Mouse (Mus musculus): Measurements from ENCODE around the gene Gm10639.
"Not testable (repeated sequence)": the region's sequence is repeated elsewhere in the genome, so short reads cannot be mapped to it uniquely, and the experiment has no call there.

The Gm10639 gene

DNA sequence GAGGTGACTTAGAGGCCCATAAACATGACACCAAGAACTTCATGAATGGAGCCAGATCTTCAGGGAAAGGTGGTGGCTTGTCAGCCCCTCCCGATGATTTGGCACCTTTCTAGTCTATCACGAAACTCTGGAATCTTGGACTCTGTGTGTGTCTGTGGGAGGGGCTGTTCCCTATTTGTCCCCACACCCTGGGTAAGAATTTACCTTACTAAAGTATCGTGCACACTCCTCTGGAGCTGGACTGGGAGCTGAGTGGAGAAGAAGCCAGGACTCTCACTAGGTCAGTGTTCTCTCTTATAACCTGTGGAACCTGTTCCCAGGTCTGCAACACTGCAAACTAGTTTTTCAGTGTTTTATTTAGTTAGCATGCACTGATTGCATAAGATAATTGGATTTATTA, at the start of gene Gm10639:
Gene Gm10639, plus strand, starts transcription at position 201 of the 400 bp plus-strand sequence.
- DNase-seq = not testable (repeated sequence)

DNA sequence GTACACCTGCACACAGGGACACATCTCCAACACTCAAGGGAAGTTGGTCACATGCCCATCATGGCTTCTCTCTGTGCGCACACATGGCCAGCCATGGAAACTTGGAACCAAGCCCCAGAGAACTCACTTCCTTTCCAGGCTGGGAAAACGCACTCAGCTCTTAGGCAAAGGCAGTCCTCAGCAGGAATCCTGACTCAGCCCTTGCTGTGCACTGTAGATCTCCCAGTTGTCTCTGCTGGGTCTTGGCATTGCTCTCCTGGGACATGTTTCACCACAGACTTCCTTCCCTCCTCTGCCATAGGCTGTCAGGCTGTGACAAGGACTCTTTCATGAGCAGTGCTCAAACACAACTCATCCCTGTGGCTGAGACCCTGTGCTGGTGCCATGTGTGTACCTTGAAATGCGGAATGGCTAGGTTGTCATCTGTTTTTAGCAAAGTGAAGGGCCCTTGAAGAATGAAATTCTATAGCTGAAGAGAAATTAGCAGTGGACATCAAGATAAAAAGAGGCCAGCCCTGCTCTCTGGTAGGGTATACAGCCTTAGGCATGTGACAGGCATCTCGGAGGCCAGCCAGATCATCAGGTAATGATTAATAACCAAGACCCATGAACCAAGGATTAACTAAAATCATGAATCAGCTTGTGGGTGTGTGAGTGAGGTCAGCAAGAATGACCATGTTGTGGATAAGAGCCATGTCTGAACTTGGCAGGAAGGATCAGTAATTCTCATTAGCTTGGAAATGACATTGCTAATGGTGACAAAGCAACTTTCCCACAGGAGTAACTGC, 33.8 kb upstream of the Gm10639 start:
- not testable (repeated sequence) for DNase-seq

- not testable (repeated sequence) for DNase-seq
Measured at GRCm38 (mm10) chr9:78256914-78257313, 32.8 kb upstream of the Gm10639 start, which contains the start of gene Gm3776. Gene Gm3776, plus strand, starts transcription at chr9:78257129.

- DNase-seq = peak; percentile 66
Measured at GRCm38 (mm10) chr9:78259688-78260087, 30.0 kb upstream of the Gm10639 start.

GRCm38 (mm10) chr9:78270945-78271344, 18.8 kb upstream of the Gm10639 start:
- not testable (repeated sequence) for DNase-seq

- not testable (repeated sequence) for DNase-seq
Measured at GRCm38 (mm10) chr9:78282002-78282711, 7.6 kb upstream of the Gm10639 start.

- not testable (repeated sequence) for DNase-seq
Measured at GRCm38 (mm10) chr9:78289063-78289462, 660 bp upstream of the Gm10639 start.

DNA sequence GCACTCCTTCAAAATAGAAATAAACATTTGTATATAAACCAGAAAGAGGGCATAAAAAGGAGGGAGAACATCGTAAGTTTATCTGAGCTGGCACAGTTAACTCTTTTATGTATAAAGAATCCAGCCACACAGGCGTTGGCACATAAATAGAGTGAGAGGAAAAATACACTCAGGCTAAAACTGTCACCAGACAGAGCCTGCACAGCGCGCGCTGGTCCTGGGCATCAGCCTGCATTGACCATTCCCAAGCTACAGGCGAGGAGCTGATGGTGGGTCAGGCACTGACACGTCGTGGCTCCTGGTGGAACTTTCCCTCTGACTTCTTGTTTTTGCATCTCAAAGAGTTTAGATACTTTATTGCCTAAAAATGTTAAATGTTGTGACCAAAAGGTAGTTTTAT, 2.7 kb downstream of the Gm10639 start:
- DNase-seq = not testable (repeated sequence)

GRCm38 (mm10) chr9:78293683-78294082, 4.0 kb downstream of the Gm10639 start:
- DNase-seq = not testable (repeated sequence)

GRCm38 (mm10) chr9:78294781-78295180, 5.1 kb downstream of the Gm10639 start:
- not testable (repeated sequence) for DNase-seq

- peak; percentile 62 for DNase-seq
Measured at GRCm38 (mm10) chr9:78296089-78296488, 6.4 kb downstream of the Gm10639 start.

DNA sequence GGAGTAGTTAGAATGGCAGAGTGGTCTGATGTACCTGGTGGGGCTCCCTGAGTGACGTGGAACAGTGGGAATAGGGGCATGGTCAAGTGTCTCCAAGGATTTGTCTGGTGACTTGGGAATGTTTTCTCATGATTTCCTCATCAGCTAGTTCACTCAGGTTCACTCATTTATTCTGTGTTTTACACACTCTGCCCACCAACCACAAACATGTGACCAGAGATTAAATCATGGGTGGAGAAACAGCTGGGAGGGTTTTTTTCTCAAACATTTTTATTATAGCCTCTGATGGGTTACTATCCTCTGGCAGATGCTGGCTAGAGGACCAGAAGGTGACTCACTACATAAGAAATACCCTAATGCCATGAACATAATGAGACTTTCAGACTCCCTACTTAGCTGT, 8.5 kb downstream of the Gm10639 start:
- no peak for DNase-seq

- DNase-seq = not testable (repeated sequence)
Measured at GRCm38 (mm10) chr9:78299143-78299542, 9.4 kb downstream of the Gm10639 start.

DNA sequence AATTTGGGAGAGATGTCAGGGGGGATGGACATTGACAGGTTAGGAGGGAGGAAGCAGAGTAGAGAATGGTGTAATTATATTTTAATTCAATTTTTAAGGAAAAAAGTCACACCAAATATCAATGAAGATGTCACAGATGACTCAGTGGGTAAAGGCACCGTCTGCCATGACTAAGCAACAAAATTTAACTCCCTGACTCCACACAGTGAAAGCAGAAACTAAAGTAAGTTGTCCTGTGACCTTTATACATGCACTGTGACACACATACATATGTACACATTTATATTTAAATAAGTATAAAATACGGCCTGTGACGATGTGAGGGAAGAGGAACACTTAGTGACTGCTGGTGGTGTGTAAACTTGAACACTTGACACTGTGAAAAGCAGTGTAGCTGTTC, 18.4 kb downstream of the Gm10639 start:
- not testable (repeated sequence) for DNase-seq

DNA sequence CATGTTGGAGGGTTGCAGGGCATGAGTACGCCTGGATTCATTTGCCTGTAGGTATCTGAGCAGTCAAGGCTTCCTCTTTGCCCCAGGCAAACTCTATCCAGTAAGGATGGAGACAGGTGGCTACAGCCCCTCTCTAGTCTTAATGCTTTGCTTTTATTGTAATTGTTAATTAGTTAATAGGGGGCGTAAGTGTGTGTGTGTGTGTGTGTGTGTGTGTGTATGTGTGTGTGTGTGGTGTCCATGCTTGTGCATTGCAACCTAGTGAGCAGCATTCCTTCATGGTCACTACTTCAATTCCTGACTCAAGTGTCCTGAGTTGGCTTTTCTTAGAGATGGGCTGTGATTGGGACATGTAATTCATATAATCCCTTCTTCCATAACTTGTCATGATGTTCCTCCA, 25.0 kb downstream of the Gm10639 start, which contains the start of gene Omt2a:
Gene Omt2a, minus strand, starts transcription at position 101 of the 400 bp plus-strand sequence.
- no peak for DNase-seq

DNA sequence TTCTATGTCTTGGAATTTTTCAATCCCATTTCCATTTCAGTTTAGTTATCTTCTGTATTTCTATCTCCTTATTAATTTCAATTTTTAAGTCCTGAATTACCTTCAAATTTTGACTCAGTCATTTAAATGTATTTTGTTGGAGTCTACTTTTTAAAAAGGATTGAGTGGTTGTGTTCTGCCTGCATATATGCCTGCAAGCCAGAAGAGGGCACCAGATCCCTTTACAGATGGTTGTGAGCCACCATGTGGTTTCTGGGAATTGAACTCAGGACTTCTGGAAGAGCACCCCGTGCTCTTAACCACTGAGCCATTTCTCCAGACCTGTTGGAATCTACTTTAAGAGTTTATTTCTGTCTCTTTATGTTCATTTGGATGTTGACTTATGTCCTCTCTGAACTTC, 29.8 kb downstream of the Gm10639 start:
- DNase-seq = peak; percentile 11

DNA sequence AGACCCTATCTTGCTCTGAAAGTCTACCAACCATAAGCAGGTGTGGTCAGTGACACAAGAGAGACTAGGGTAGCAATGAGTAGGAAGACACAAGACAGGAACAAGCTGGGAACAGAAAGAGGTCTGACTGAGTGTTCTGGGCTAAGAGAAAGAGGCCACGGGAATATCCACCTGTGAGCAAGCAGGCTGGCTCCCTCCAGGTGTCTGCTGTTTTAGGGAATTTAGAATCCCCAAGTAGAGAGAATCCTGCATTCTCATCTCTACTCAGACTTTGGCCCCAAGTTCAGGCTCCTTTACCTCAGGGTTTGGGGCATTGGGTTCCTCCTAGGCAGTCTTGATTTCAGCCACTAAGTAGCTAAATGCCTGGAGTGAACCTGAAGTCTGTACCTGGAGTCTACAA, 37.6 kb downstream of the Gm10639 start, which contains the start of gene Omt2b:
Gene Omt2b, plus strand, starts transcription at position 301 of the 400 bp plus-strand sequence.
- DNase-seq = not testable (repeated sequence)

DNA sequence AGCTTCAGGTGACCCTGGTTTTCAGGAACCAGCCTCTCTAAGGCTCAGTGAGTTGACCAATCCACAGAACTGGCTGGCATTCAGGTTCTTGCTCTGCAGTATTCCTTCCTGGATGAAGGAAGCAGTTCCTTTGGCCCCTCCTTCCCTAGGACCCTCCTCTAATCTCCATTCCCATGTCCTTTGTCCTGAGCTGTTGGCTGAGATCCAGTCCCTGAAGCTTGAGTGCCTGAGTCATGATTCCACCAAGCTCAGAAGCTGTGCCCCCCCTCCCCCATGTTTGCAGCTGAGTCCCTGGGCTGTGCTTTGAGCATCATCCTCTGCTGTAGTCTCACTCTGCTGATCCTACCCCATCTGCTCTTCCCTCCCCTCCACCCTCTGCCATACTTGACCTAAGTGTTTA, 47.3 kb downstream of the Gm10639 start:
- DNase-seq = not testable (repeated sequence)

DNA sequence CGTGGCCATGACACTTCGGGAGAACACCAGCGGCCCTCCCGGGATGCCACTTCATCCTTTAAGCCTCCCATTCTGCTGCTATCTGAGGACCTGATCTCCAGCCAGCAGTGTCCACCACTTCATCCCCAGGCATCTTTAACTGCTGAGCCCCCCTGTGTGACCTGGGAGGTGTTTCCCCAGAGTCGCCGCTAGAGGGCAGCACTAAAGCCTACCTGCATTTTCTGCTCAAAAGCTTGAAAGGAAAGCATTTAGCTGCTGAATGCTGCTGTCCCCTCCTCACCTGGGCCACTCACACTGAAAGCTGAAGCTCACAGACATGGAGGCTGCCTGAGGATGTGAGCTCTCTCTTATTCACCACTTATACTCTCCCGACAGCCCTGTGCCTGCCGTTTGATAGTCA, 50.6 kb downstream of the Gm10639 start:
- peak; percentile 73 for DNase-seq

- DNase-seq = not testable (repeated sequence)
Measured at GRCm38 (mm10) chr9:78342494-78342893, 52.8 kb downstream of the Gm10639 start.

GRCm38 (mm10) chr9:78343055-78343454, 53.3 kb downstream of the Gm10639 start:
- not testable (repeated sequence) for DNase-seq

DNA sequence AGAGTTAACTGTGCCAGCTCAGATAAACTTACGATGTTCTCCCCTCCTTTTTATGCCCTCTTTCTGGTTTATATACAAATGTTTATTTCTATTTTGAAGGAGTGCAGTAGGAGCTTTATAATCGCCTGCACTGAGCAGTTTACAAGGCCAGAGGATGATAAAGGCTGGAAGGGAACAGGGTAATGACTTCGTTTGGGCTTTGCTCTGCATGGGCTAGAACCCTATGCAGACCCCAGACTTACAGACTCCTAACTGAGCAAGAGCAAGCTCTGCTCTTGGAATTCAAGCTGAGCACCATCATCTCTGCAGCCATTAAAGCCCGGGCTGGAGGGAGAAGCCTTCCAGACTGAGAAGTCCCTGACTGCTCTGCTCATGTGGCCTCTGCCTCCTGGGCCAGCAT, 55.5 kb downstream of the Gm10639 start:
- not testable (repeated sequence) for DNase-seq

DNA sequence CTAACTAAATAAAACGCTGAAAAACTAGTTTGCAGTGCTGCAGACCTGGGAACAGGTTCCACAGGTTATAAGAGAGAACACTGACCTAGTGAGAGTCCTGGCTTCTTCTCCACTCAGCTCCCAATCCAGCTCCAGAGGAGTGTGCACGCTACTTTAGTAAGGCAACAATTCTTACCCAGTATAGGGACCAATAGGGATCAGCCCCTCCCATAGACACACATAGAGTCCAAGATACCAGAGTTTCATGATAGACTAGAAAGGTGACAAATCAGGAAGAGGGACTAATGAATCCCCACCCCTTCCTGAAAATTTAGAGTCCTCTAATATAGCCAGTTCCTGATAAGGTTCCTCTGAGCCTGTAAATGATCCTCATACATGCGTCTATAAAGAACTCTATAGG, 57.3 kb downstream of the Gm10639 start:
- no peak for DNase-seq

All from thymus, postnatal 4 days (tissue).